Mouse (Mus musculus): ENCODE data around the gene Hes5.

Hes5 gene

GRCm38 (mm10) chr4:154960690-154961225 is at the start of gene Hes5:
Gene Hes5 (plus strand): TSS chr4:154960923.
- DNase-seq (ENCODE audit: low spot score): no peak

GRCm38 (mm10) chr4:154911644-154912043 is 49.1 kb upstream of the Hes5 start:
- no peak for DNase-seq (ENCODE audit: low spot score)

- DNase-seq (ENCODE audit: low spot score): no peak
These were observed 46.9 kb upstream of the Hes5 start for GRCm38 (mm10) chr4:154913845-154914244.

- DNase-seq (ENCODE audit: low spot score): no peak
These were observed 46.5 kb upstream of the Hes5 start for GRCm38 (mm10) chr4:154914252-154914651.

- no peak for DNase-seq (ENCODE audit: low spot score)
These were observed 46.0 kb upstream of the Hes5 start for GRCm38 (mm10) chr4:154914707-154915106.

- DNase-seq (ENCODE audit: low spot score): no peak
These were observed 45.4 kb upstream of the Hes5 start for GRCm38 (mm10) chr4:154915286-154915685.

GRCm38 (mm10) chr4:154916662-154917061 is 44.1 kb upstream of the Hes5 start:
- DNase-seq (ENCODE audit: low spot score): no peak

GRCm38 (mm10) chr4:154922291-154922690 is 38.4 kb upstream of the Hes5 start:
- no peak for DNase-seq (ENCODE audit: low spot score)

GRCm38 (mm10) chr4:154922931-154923330 is 37.8 kb upstream of the Hes5 start:
- DNase-seq (ENCODE audit: low spot score): no peak

GRCm38 (mm10) chr4:154925413-154925812 is 35.3 kb upstream of the Hes5 start:
- no peak for DNase-seq (ENCODE audit: low spot score)

GRCm38 (mm10) chr4:154926969-154927898 is 33.5 kb upstream of the Hes5 start:
- DNase-seq (ENCODE audit: low spot score): no peak

GRCm38 (mm10) chr4:154927899-154928337 is 32.8 kb upstream of the Hes5 start:
- no peak for DNase-seq (ENCODE audit: low spot score)

- no peak for DNase-seq (ENCODE audit: low spot score)
These were observed 32.2 kb upstream of the Hes5 start, which contains the start of gene Tnfrsf14 for GRCm38 (mm10) chr4:154928395-154929087. Gene Tnfrsf14 (minus strand): TSS chr4:154928563.

GRCm38 (mm10) chr4:154929088-154929660 is 31.5 kb upstream of the Hes5 start:
- no peak for DNase-seq (ENCODE audit: low spot score)

- no peak for DNase-seq (ENCODE audit: low spot score)
These were observed 27.3 kb upstream of the Hes5 start for GRCm38 (mm10) chr4:154933306-154933907.

GRCm38 (mm10) chr4:154934800-154935199 is 25.9 kb upstream of the Hes5 start:
- no peak for DNase-seq (ENCODE audit: low spot score)

- no peak for DNase-seq (ENCODE audit: low spot score)
These were observed 24.9 kb upstream of the Hes5 start for GRCm38 (mm10) chr4:154935788-154936187.

- DNase-seq (ENCODE audit: low spot score): no peak
These were observed 24.0 kb upstream of the Hes5 start for GRCm38 (mm10) chr4:154936542-154937255.

- DNase-seq (ENCODE audit: low spot score): no peak
These were observed 23.0 kb upstream of the Hes5 start for GRCm38 (mm10) chr4:154937746-154938145.

- no peak for DNase-seq (ENCODE audit: low spot score)
These were observed 20.6 kb upstream of the Hes5 start for GRCm38 (mm10) chr4:154940156-154940555.

- DNase-seq (ENCODE audit: low spot score): no peak
These were observed 18.9 kb upstream of the Hes5 start for GRCm38 (mm10) chr4:154941831-154942230.

All from layer of hippocampus, adult 9-10 months (tissue).